Mouse (Mus musculus): ENCODE data around the gene Cdc42se2. TPM values are rescaled to one million over a fixed set of nuclear protein-coding genes. Genes with fewer than 3 reads are reported as not detected.

The Cdc42se2 gene
- polyA plus RNA-seq, 1 experiment from 2014 or later, result 245 TPM

GRCm38 (mm10) chr11:54805196-54805595 lies 17.7 kb upstream of the Cdc42se2 start:
- H3K9me3 ChIP-seq (ENCODE audit: control insufficient read depth, low read length), result no peaks in the 10 kb centered on the region
- H3K4me3 ChIP-seq (ENCODE audit: low read depth, low read length), result no peak overlapping the region
- H3K4me1 ChIP-seq (replicated peaks; ENCODE audit: control insufficient read depth, insufficient read depth, low read length), result no peaks in the 10 kb centered on the region
- no peak overlapping the region for H3K27ac ChIP-seq (ENCODE audit: low read depth, low read length)
- H3K9ac ChIP-seq (ENCODE audit: low read depth, low read length), result no peak overlapping the region
- 92% methylated on average over 4 of the region's 4 CpGs for WGBS
- H3K4me2 ChIP-seq (replicated peaks; ENCODE audit: low read depth, low read length), result no peak overlapping the region
- no peaks in the 10 kb centered on the region for H3K27me3 ChIP-seq (ENCODE audit: control insufficient read depth, insufficient read depth, low read length)
- no peaks in the 10 kb centered on the region for H3K36me3 ChIP-seq (ENCODE audit: control insufficient read depth, insufficient read depth, low read length)
- no peak for ATAC-seq (ENCODE audit: low FRiP score)
- no peak for DNase-seq (ENCODE audit: low spot score)

GRCm38 (mm10) chr11:54802621-54803020 lies 15.1 kb upstream of the Cdc42se2 start:
- H3K4me3 ChIP-seq (ENCODE audit: low read depth, low read length), result no peak overlapping the region
- DNase-seq (ENCODE audit: low spot score), result no peak
- ATAC-seq (ENCODE audit: low FRiP score), result no peak
- H3K36me3 ChIP-seq (ENCODE audit: control insufficient read depth, insufficient read depth, low read length), result no peaks in the 10 kb centered on the region
- H3K4me1 ChIP-seq (replicated peaks; ENCODE audit: control insufficient read depth, insufficient read depth, low read length), result no peaks in the 10 kb centered on the region
- 83% methylated on average over 6 of the region's 6 CpGs for WGBS
- no peaks in the 10 kb centered on the region for H3K27me3 ChIP-seq (ENCODE audit: control insufficient read depth, insufficient read depth, low read length)
- no peak overlapping the region for H3K27ac ChIP-seq (ENCODE audit: low read depth, low read length)
- no peaks in the 10 kb centered on the region for H3K9me3 ChIP-seq (ENCODE audit: control insufficient read depth, low read length)
- H3K4me2 ChIP-seq (replicated peaks; ENCODE audit: low read depth, low read length), result no peak overlapping the region
- H3K9ac ChIP-seq (ENCODE audit: low read depth, low read length), result no peak overlapping the region

DNA sequence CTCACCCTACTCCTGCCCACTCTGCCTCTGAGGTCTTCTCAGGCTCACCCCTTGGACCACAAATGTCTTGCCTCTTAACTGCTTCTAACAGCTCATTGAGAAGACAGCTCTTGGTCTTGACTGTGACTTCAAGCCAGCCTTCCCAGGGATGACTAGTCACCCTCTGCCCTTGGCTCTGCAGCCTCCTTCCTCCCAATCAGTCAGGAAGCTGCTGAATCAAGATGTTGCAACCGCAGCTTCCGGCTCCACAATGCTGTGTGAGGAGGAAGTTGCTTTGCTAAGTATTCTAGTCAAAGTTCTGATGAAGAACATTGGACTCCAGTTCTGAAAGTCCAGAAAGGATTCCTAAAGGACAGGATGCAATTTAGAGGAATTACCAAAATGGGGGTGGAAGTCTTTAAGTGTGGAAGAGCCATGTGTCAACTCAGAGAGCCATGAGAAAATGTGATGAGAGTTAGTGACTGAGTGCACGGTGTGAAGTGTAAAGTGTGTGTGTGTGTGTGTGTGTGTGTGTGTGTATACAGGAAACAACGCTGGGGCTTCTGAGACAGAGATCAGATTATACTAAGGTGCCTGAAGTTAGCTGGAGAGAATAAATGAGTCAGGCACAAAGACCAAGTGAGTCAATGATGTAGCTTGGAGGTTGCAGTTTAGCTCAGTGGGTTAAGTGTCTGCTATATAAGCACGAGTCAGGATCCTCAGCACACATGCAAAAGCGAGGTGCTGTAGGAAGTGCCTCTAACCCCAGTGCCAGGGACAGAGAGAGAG lies 14.5 kb upstream of the Cdc42se2 start:
- Histone ChIP-seq H3K9ac (ENCODE audit: low read depth, low read length) (no peak overlapping the region), H3K4me3 (ENCODE audit: low read depth, low read length) (no peak overlapping the region), H3K9me3 (ENCODE audit: control insufficient read depth, low read length) (no peaks in the 10 kb centered on the region), H3K27ac (ENCODE audit: low read depth, low read length) (no peak overlapping the region), H3K27me3 (ENCODE audit: control insufficient read depth, insufficient read depth, low read length) (no peaks in the 10 kb centered on the region), H3K36me3 (ENCODE audit: control insufficient read depth, insufficient read depth, low read length) (no peaks in the 10 kb centered on the region), H3K4me1 (replicated peaks; ENCODE audit: control insufficient read depth, insufficient read depth, low read length) (no peaks in the 10 kb centered on the region), H3K4me2 (replicated peaks; ENCODE audit: low read depth, low read length) (no peak overlapping the region)
- no peak for DNase-seq (ENCODE audit: low spot score)
- ATAC-seq (ENCODE audit: low FRiP score), result no peak
- WGBS, result 79% methylated on average over 6 of the region's 6 CpGs

DNA sequence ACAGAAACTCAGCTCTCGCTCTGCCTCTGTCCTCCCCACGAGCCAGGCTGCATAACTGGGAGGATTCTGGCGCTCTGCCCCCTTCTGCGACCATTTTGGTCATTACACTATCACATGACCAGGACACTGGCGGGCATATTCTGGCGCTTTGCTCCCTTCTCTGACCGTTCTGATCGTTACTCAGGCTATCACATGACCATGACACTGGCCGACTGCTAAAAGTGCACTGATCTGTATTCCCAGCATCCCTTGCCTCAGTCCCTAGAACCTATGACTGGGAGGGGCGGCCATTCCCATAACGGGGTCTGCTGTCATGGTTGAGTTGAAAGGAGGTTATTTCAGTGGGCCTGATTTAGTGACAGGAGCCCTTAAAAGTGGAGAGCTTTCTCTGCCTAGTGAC lies 9.1 kb upstream of the Cdc42se2 start:
- Histone ChIP-seq H3K27ac (ENCODE audit: low read depth, low read length) (no peak overlapping the region), H3K4me3 (ENCODE audit: low read depth, low read length) (no peak overlapping the region), H3K9me3 (ENCODE audit: control insufficient read depth, low read length) (no peaks in the 10 kb centered on the region), H3K4me1 (replicated peaks; ENCODE audit: control insufficient read depth, insufficient read depth, low read length) (no peaks in the 10 kb centered on the region), H3K9ac (ENCODE audit: low read depth, low read length) (no peak overlapping the region), H3K4me2 (replicated peaks; ENCODE audit: low read depth, low read length) (no peak overlapping the region), H3K36me3 (ENCODE audit: control insufficient read depth, insufficient read depth, low read length) (no peaks in the 10 kb centered on the region), H3K27me3 (ENCODE audit: control insufficient read depth, insufficient read depth, low read length) (no peaks in the 10 kb centered on the region)
- WGBS, result 89% methylated on average over 11 of the region's 11 CpGs
- DNase-seq (ENCODE audit: low spot score), result no peak
- no peak for ATAC-seq (ENCODE audit: low FRiP score)

DNA sequence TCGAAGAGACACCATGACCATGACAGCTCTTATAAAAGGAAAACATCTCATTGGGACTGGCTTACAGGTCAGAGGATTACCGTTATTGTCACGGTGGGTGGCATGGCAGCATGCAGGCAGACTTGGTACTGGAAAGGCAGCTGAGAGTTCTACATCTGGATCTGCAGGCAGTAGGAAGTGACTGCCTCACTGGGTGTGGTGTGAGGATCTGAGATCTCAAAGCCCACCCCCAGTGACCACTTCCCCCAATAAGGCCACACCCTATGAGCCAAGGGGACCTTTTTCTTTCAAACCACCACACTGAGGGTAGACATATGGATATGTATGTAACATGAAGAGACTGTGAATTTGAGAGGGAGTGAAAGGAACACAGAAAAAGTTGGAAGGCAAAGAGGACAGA lies 7.2 kb upstream of the Cdc42se2 start:
- ATAC-seq (ENCODE audit: low FRiP score), result no peak
- Histone ChIP-seq H3K36me3 (ENCODE audit: control insufficient read depth, insufficient read depth, low read length) (no peaks in the 10 kb centered on the region), H3K9ac (ENCODE audit: low read depth, low read length) (no peak overlapping the region), H3K4me3 (ENCODE audit: low read depth, low read length) (no peak overlapping the region), H3K9me3 (ENCODE audit: control insufficient read depth, low read length) (no peaks in the 10 kb centered on the region), H3K27ac (ENCODE audit: low read depth, low read length) (no peak overlapping the region), H3K4me1 (replicated peaks; ENCODE audit: control insufficient read depth, insufficient read depth, low read length) (no peaks in the 10 kb centered on the region), H3K4me2 (replicated peaks; ENCODE audit: low read depth, low read length) (no peak overlapping the region), H3K27me3 (ENCODE audit: control insufficient read depth, insufficient read depth, low read length) (no peaks in the 10 kb centered on the region)
- no peak for DNase-seq (ENCODE audit: low spot score)
- WGBS, result 82% methylated on average over 3 of the region's 3 CpGs

- H3K36me3 ChIP-seq (ENCODE audit: control insufficient read depth, insufficient read depth, low read length), result no peaks in the 10 kb centered on the region
- no peaks in the 10 kb centered on the region for H3K9me3 ChIP-seq (ENCODE audit: control insufficient read depth, low read length)
- H3K27me3 ChIP-seq (ENCODE audit: control insufficient read depth, insufficient read depth, low read length), result no peaks in the 10 kb centered on the region
- no peak overlapping the region for H3K27ac ChIP-seq (ENCODE audit: low read depth, low read length)
- DNase-seq (ENCODE audit: low spot score) (no peak), ATAC-seq (ENCODE audit: low FRiP score) (no peak)
- no peak overlapping the region for H3K4me2 ChIP-seq (replicated peaks; ENCODE audit: low read depth, low read length)
- no peak overlapping the region for H3K9ac ChIP-seq (ENCODE audit: low read depth, low read length)
- WGBS, result 63% methylated on average over 1 of the region's 1 CpGs
- H3K4me3 ChIP-seq (ENCODE audit: low read depth, low read length), result no peak overlapping the region
- H3K4me1 ChIP-seq (replicated peaks; ENCODE audit: control insufficient read depth, insufficient read depth, low read length), result 0 out of 2 replicates have a peak, but pooled peaks cover 2% of the 10 kb centered on the region
Observed at GRCm38 (mm10) chr11:54793173-54793572, 5.7 kb upstream of the Cdc42se2 start.

GRCm38 (mm10) chr11:54791458-54791857 lies 4.0 kb upstream of the Cdc42se2 start:
- DNase-seq (ENCODE audit: low spot score) (no peak), ATAC-seq (ENCODE audit: low FRiP score) (no peak)
- Histone ChIP-seq H3K27me3 (ENCODE audit: control insufficient read depth, insufficient read depth, low read length) (no peaks in the 10 kb centered on the region), H3K27ac (ENCODE audit: low read depth, low read length) (no peak overlapping the region), H3K4me2 (replicated peaks; ENCODE audit: low read depth, low read length) (no peak overlapping the region), H3K9ac (ENCODE audit: low read depth, low read length) (no peak overlapping the region), H3K4me1 (replicated peaks; ENCODE audit: control insufficient read depth, insufficient read depth, low read length) (0 out of 2 replicates have a peak, but pooled peaks cover 3% of the 10 kb centered on the region), H3K9me3 (ENCODE audit: control insufficient read depth, low read length) (no peaks in the 10 kb centered on the region), H3K36me3 (ENCODE audit: control insufficient read depth, insufficient read depth, low read length) (no peaks in the 10 kb centered on the region), H3K4me3 (ENCODE audit: low read depth, low read length) (no peak overlapping the region)
- WGBS, result 97% methylated on average over 4 of the region's 4 CpGs

DNA sequence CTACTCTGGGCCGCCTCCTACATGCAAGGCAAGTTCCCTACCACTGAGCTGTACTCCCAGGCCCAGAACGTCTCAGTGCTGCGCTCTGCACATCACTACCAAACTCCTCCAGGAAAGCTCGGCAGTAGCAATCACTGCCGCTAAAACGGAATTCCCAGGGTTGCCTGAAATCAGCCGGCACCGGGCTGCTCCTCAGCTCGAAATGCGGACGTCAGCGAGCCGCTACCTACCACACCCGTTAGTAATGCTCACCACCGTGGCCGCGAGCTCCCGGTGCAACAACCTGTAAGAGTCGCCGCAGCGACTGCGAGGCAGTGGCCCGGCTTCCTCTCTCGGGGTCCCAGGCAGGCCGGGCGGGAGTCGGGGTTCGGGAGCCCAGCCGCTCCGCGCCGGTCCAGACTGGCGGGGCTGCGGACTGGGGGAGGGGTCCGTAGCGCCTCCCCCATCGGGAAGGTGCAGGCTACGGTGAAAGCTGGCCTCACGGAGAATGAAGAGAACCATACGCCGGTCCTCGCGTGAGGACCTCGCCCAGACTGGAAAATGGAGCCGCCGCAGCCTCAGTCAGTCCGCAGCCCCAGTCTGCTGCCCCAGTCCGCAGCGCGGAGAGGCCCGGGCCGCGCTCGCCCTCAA lies 502 bp downstream of the Cdc42se2 start:
- Histone ChIP-seq H3K4me3 (ENCODE audit: low read depth, low read length) (peak overlapping the region; percentile 98), H3K27ac (ENCODE audit: low read depth, low read length) (peak overlapping the region; percentile 97), H3K9me3 (ENCODE audit: control insufficient read depth, low read length) (no peaks in the 10 kb centered on the region), H3K4me2 (replicated peaks; ENCODE audit: low read depth, low read length) (peak overlapping the region; percentile 45), H3K9ac (ENCODE audit: low read depth, low read length) (peak overlapping the region; percentile 95), H3K36me3 (ENCODE audit: control insufficient read depth, insufficient read depth, low read length) (no peaks in the 10 kb centered on the region), H3K4me1 (replicated peaks; ENCODE audit: control insufficient read depth, insufficient read depth, low read length) (0 out of 2 replicates have a peak, but pooled peaks cover 3% of the 10 kb centered on the region), H3K27me3 (ENCODE audit: control insufficient read depth, insufficient read depth, low read length) (no peaks in the 10 kb centered on the region)
- ATAC-seq (ENCODE audit: low FRiP score), result peak; percentile 41
- under 1% methylated on average over 49 of the region's 54 CpGs for WGBS
- peak; percentile 77 for DNase-seq (ENCODE audit: low spot score)

DNA sequence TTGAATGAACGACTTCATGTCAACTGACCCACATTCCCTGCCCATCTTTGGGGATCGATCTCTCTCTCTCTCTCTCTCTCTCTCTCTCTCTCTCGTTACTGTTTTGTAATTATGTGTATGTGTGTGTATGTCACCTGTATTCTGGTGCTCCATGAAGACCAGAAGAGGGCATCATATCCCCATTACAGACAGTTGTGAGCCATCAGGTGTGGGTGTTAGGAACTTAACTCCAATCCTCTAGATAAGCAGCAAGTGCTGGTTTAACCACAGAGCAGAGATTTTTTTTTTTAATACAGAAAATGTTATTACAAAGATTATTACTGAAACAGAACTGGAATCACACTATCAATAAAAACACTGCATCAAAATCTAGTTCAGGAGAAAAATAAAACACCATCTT lies 1.9 kb downstream of the Cdc42se2 start:
- 0 out of 2 replicates have a peak, but pooled peaks cover 3% of the 10 kb centered on the region for H3K4me1 ChIP-seq (replicated peaks; ENCODE audit: control insufficient read depth, insufficient read depth, low read length)
- H3K9ac ChIP-seq (ENCODE audit: low read depth, low read length), result no peak overlapping the region
- peak overlapping the region; percentile 6; the same call in 1 of the 2 replicates for H3K4me2 ChIP-seq (replicated peaks; ENCODE audit: low read depth, low read length)
- DNase-seq (ENCODE audit: low spot score) (no peak), ATAC-seq (ENCODE audit: low FRiP score) (no peak)
- H3K4me3 ChIP-seq (ENCODE audit: low read depth, low read length), result peak overlapping the region; percentile 98
- H3K27ac ChIP-seq (ENCODE audit: low read depth, low read length), result no peak overlapping the region
- WGBS, result 90% methylated on average over 3 of the region's 3 CpGs
- no peaks in the 10 kb centered on the region for H3K36me3 ChIP-seq (ENCODE audit: control insufficient read depth, insufficient read depth, low read length)
- H3K27me3 ChIP-seq (ENCODE audit: control insufficient read depth, insufficient read depth, low read length), result no peaks in the 10 kb centered on the region
- no peaks in the 10 kb centered on the region for H3K9me3 ChIP-seq (ENCODE audit: control insufficient read depth, low read length)

Measured in hindbrain, embryonic 11.5 days (tissue).